Mouse (Mus musculus) adrenal gland, adult 8-10 months (tissue): Measurements from ENCODE around the gene Ank3. TPM values are rescaled to one million over a fixed set of nuclear protein-coding genes. Genes with fewer than 3 reads are reported as not detected.

ENCODE experiments used
- DNase-seq: peaks from one replicate; pipeline ENCODE4 v3.0.0; 2022
- total RNA-seq, 4 experiments: library from RNA; stranded (reverse); gene quantifications; 2 replicates each; pipeline ENCODE4 v1.2.4; 2022

Ank3 gene
- total RNA-seq, 4 experiments from 2014 or later = 12.0 to 26.9 (median 20.4) TPM

GRCm38 (mm10) chr10:70067169-70068115, 668.9 kb downstream of the Ank3 start:
- DNase-seq = no peak

DNA sequence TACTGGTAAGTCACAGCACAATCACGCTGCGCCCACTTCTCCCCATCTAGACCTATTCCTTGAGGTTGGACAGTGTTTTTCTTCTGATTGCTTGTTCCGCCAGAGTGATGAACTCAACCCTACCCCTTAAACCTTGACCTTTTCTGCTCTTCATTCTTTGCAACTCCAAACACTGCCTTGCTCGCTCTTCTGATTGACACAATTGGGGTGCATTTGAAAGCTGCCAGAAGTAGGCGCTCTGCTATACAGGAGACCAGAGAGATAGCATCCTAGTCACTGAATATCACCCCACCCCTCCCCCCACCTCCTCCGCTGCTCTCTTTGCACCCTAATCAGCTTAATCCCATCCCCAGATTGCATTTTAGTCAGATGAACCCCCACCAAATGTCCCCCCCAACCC, 670.7 kb downstream of the Ank3 start:
- DNase-seq = no peak

DNA sequence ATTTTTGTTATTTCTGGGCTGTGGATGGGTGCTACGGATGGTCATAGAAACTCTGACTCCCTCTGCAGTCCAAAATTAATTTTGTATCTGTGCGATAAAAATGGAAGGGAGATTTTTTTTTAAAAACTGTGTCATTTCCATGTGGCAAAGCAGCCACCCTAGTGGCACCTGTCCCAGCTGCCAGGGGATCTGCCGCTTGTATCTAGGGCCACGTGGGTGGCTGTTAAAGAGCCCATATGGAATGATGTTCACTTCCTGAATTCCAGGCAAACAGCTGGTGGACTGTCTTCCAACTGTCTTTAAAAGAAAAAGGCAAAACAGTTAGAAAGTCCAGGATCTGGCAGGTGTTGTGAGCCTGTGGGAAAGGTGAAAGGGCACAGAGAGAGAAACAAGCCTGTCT, 672.8 kb downstream of the Ank3 start:
- no peak for DNase-seq

Other genes with a start within 250 kb of the Ank3 start
- 10 to 100 TPM in 3 of 4 experiments, 1 to 10 TPM in 1; 9.6 to 14.1 (median 13.2) TPM for gene Rhobtb1, start 247.3 kb upstream of the Ank3 start, total RNA-seq
- 1 to 10 TPM; 2.0 to 4.5 (median 3.5) TPM for gene A930033H14Rik, start 185.7 kb upstream of the Ank3 start, total RNA-seq
- gene Cdk1, start 45.8 kb upstream of the Ank3 start, total RNA-seq = 1 to 10 TPM; 1.9 to 7.7 (median 2.8) TPM